Comparison of ENCODE assay signal across 11 mouse cellular contexts in the genomic region with DNA sequence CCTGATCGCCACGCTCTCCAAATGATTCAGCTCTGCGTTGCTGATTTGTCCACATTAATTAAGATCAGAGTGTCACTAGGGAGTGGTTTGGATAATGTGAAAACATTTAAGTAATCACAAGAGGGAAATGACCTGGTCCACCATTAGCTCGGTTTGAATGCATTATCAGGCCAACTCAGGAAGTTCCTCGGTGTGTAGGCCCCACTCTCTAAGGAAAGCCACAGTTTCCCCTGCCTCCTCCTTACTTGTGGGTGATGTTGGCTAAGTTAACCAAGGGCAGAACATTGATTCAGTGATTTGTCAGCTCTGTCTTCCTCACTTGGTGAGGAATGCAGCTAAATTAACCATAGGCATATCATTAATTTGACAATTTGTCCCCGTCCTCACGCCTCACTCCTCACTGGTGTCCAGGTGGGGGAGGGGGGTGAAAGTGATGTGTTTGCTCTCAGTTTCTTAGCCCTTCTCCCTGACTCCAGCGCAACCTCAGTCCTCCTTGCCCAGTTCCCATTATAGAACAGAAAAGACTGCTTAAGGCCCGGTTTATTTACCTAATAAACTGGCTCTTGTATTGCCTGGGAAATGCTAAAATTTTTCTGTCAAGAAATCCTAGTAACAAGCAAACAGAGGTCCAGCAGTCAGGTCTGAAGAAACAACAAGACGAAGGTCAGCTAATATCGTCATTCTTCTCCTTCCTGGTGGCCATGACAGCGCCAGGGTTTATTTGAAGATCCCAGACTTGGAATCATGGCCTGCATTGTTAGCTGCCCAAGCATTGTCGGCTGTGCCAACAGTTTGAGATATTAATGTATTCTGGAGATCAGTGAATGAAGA.
A peak's percentile ranks its signal among the peaks of the same experiment; 100 is the strongest.
DNase-seq lines count a peak whose midpoint lies in the region; ATAC-seq and TF ChIP-seq lines count a peak whose summit lies in the region.
"Had no signal": no experiment of that assay in that cellular context is flagged by ENCODE, and none has a peak within 500 bp of the region (broad histone marks: within the 10 kb centered on the region; RNA-seq: fewer than 3 reads in every experiment).

No protein-coding gene starts in this region.

- H3K4me3 ChIP-seq in hindbrain, embryonic 10.5 days = no peak overlapping the region
- no peak overlapping the region for H3K4me3 ChIP-seq in midbrain, embryonic 13.5 days (replicated peaks)
- no peak overlapping the region for H3K4me3 ChIP-seq in liver, embryonic 12.5 days
- H3K4me3 ChIP-seq: heart, embryonic 15.5 days; myocyte had no signal

- 41% methylated on average over 13 of the region's 13 CpGs for WGBS in hindbrain, embryonic 10.5 days
- WGBS in midbrain, embryonic 13.5 days = 21% methylated on average over 13 of the region's 13 CpGs
- WGBS in liver, embryonic 12.5 days (ENCODE audit: insufficient replicate concordance) = 42% methylated on average over 13 of the region's 13 CpGs

- H3K36me3 ChIP-seq in hindbrain, embryonic 10.5 days = no peaks in the 10 kb centered on the region
- no peaks in the 10 kb centered on the region for H3K36me3 ChIP-seq in midbrain, embryonic 13.5 days
- no peaks in the 10 kb centered on the region for H3K36me3 ChIP-seq in liver, embryonic 12.5 days
- H3K36me3 ChIP-seq: heart, embryonic 15.5 days had no signal

- peak overlapping the region; percentile 89 for H3K27ac ChIP-seq in hindbrain, embryonic 10.5 days
- H3K27ac ChIP-seq in midbrain, embryonic 13.5 days = peak overlapping the region; percentile 85
- no peak overlapping the region for H3K27ac ChIP-seq in liver, embryonic 12.5 days
- H3K27ac ChIP-seq: heart, embryonic 15.5 days had no signal

- peak; percentile 63 for DNase-seq in Muller cell, postnatal 12 days (ENCODE audit: inconsistent ontology term)
- peak; percentile 76 for DNase-seq in brain, embryonic 14.5 days (ENCODE audit: low read depth)
- peak; percentile 30 for DNase-seq in hindbrain, embryonic 10.5 days (ENCODE audit: low spot score)
- DNase-seq in spleen, postnatal 36 days (ENCODE audit: low spot score in 2 of 2) = no peak
- no peak for DNase-seq in right cerebral cortex, adult 18-20 months
- no peak for DNase-seq in adipocyte (ENCODE audit: low spot score)

- no peak for TF ChIP-seq POLR2A in brain, embryonic 14.5 days (IDR thresholded peaks at IDR 0.05; ENCODE audit: borderline replicate concordance, extremely low read depth, insufficient read depth, insufficient read length, poor library complexity, severe bottlenecking)

- H3K9ac ChIP-seq in midbrain, embryonic 13.5 days (replicated peaks) = no peak overlapping the region
- H3K9ac ChIP-seq in liver, embryonic 12.5 days = no peak overlapping the region
- H3K9ac ChIP-seq: heart, embryonic 15.5 days had no signal

- H3K4me2 ChIP-seq in midbrain, embryonic 13.5 days (replicated peaks) = peak overlapping the region; percentile 28
- H3K4me2 ChIP-seq in liver, embryonic 12.5 days = no peak overlapping the region
- H3K4me2 ChIP-seq: heart, embryonic 15.5 days had no signal

- H3K9me3 ChIP-seq in hindbrain, embryonic 10.5 days = no peaks in the 10 kb centered on the region
- no peaks in the 10 kb centered on the region for H3K9me3 ChIP-seq in midbrain, embryonic 13.5 days
- H3K9me3 ChIP-seq in liver, embryonic 12.5 days (replicated peaks) = no peaks in the 10 kb centered on the region
- H3K9me3 ChIP-seq: heart, embryonic 15.5 days had no signal

- no peak for TF ChIP-seq CTCF in brain, embryonic 14.5 days (IDR thresholded peaks at IDR 0.05; ENCODE audit: borderline replicate concordance, extremely low read depth, insufficient read depth, insufficient read length)

- H3K27me3 ChIP-seq in hindbrain, embryonic 10.5 days (ENCODE audit: insufficient read depth, poor library complexity, severe bottlenecking) = peaks cover 31% of the 10 kb centered on the region
- H3K27me3 ChIP-seq in midbrain, embryonic 13.5 days = peaks cover 26% of the 10 kb centered on the region
- peaks cover 6% of the 10 kb centered on the region; the same call in 1 of the 2 replicates for H3K27me3 ChIP-seq in liver, embryonic 12.5 days (replicated peaks)
- H3K27me3 ChIP-seq: heart, embryonic 15.5 days had no signal

- H3K4me1 ChIP-seq in hindbrain, embryonic 10.5 days (replicated peaks) = peaks cover 67% of the 10 kb centered on the region
- H3K4me1 ChIP-seq in midbrain, embryonic 13.5 days (replicated peaks) = peaks cover 54% of the 10 kb centered on the region
- peaks cover 8% of the 10 kb centered on the region; the same call in 1 of the 2 replicates for H3K4me1 ChIP-seq in liver, embryonic 12.5 days

- 0 out of 2 replicates have a peak, but pooled peaks have one; percentile 22 for ATAC-seq in midbrain, embryonic 13.5 days
- no peak for ATAC-seq in liver, embryonic 12.5 days
- ATAC-seq: lung, postnatal 0 days had no signal

Comparison
In these comparisons a context has a peak if more than half of its experiments do, and no peak if none do; other contexts are left out.
1. DNase-seq: peak in Muller cell, postnatal 12 days (single experiment), brain, embryonic 14.5 days (single experiment) and hindbrain, embryonic 10.5 days (single experiment); none in spleen, postnatal 36 days (0 of 2), right cerebral cortex, adult 18-20 months (single experiment) and adipocyte (single experiment).